Mouse (Mus musculus): ENCODE data around the gene Faap24.

DNA sequence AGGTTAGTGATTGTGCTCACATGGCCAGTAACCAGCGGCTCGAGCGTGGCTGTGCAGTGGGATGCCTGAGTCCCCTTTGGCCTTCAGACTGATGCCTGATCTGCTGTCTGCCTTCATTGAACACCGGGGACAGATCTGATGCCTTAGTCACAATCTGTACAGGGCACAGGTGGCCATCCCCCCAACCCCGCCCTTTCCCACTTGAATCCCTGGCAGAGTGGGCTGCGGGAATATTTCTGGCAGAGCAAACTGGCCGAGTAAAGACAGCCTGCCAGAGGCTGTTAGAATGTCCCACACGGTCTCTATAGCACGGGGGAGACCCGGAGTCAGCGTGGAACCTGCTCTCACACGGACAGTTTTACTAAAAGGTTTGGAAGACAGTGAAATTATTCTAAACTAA is 39.0 kb downstream of the Faap24 start:
- no peak for TF ChIP-seq CTCF (IDR thresholded peaks at IDR 0.05; ENCODE audit: borderline replicate concordance, insufficient read depth, low read depth, low read length)
- TF ChIP-seq POLR2A (IDR thresholded peaks at IDR 0.05; ENCODE audit: borderline replicate concordance, insufficient read depth, low read length) = no peak
